ENCODE assay signal across 21 mouse cellular contexts in genomic region chr13:74102108-74102830, GRCm38 (mm10). TPM values are rescaled to one million over a fixed set of nuclear protein-coding genes. Genes with fewer than 3 reads are reported as not detected.
"Had no signal": no experiment of that assay in that cellular context is flagged by ENCODE, and none has a peak within 500 bp of the region (broad histone marks: within the 10 kb centered on the region; RNA-seq: fewer than 3 reads in every experiment).

No protein-coding gene starts in this region.

- H3K4me3 ChIP-seq: layer of hippocampus, adult 2 months; liver, embryonic 13.5 days; midbrain, embryonic 12.5 days; midbrain, embryonic 15.5 days; myocyte; neural tube, embryonic 13.5 days had no signal

- H3K9ac ChIP-seq: liver, embryonic 13.5 days; midbrain, embryonic 12.5 days; midbrain, embryonic 15.5 days; neural tube, embryonic 13.5 days had no signal

- H3K4me1 ChIP-seq: liver, embryonic 13.5 days; midbrain, embryonic 12.5 days; midbrain, embryonic 15.5 days; neural tube, embryonic 13.5 days had no signal

- H3K36me3 ChIP-seq: liver, embryonic 13.5 days; midbrain, embryonic 12.5 days; midbrain, embryonic 15.5 days; neural tube, embryonic 13.5 days had no signal

- H3K27me3 ChIP-seq: liver, embryonic 13.5 days; midbrain, embryonic 12.5 days; midbrain, embryonic 15.5 days; neural tube, embryonic 13.5 days had no signal

- ATAC-seq: inflammation-experienced regulatory T-cells, adult 6 months; midbrain, embryonic 15.5 days had no signal

- DNase-seq: kidney, adult 8-10 months; kidney, postnatal 14 days; kidney, postnatal 4 days; layer of hippocampus, adult 9-11 months; liver, embryonic 13.5 days; lung, adult 2 months; lung, postnatal 14 days; lung, postnatal 4 days; retina, postnatal 1 day; right cerebral cortex, postnatal 14 days; right cerebral cortex, postnatal 4 days; spleen, adult 18-20 months; thymus, adult 18-20 months; thymus, postnatal 36 days had no signal

- H3K4me2 ChIP-seq: liver, embryonic 13.5 days; midbrain, embryonic 12.5 days; midbrain, embryonic 15.5 days; neural tube, embryonic 13.5 days had no signal

- H3K27ac ChIP-seq: layer of hippocampus, adult 2 months; liver, embryonic 13.5 days; midbrain, embryonic 12.5 days; midbrain, embryonic 15.5 days; neural tube, embryonic 13.5 days had no signal

- H3K9me3 ChIP-seq: liver, embryonic 13.5 days; midbrain, embryonic 12.5 days; midbrain, embryonic 15.5 days; neural tube, embryonic 13.5 days had no signal

RNA-seq across cellular contexts. Expression of gene Slc9a3, which starts 19.0 kb away (rescaled TPM):
- polyA plus RNA-seq: liver, embryonic 13.5 days; lung, embryonic 16.5 days had no signal
